Mouse (Mus musculus): ENCODE results near the gene Mfge8. TPM values are rescaled to one million over a fixed set of nuclear protein-coding genes. Genes with fewer than 3 reads are reported as not detected.

Gene Mfge8
- polyA plus RNA-seq, 1 experiment: 6.9 TPM

- TF ChIP-seq GATA1 (IDR thresholded peaks at IDR 0.05; ENCODE audit: low read length): no peak
These were observed 8.0 kb downstream of the Mfge8 start for GRCm38 (mm10) chr7:79140897-79141296.

DNA sequence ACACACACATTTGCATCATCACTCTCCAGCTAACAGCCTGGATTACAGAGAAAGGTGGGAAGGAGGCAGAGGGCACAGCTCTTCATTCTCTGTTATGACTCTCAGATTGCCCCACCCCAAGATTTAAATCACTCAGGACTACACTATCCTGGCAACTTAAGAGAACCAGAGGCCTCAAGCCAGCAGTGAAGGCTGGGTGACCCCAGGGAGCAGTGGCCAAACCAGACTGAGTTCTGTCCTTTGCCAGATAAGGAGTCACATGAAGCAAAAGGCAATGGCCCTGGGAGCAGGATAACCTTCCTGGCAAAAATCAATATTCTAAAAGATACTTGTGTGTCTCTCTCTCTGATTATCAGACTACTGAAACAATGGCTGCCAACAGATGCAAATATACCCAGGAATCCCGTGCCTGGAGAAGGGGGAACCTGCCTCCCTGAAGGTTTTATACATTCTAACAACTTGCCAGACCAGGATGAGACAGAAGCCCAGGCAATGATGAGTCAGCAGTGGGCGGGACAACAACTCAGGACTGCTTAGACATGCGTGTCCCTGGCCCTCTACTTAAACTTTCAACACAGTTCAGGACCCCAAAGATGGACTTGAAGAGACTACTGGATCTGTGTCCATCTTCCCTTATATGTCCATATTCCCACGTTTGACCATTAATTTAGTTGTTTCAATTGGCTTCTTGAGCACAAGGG is 8.8 kb downstream of the Mfge8 start:
- no peak for TF ChIP-seq GATA1 (IDR thresholded peaks at IDR 0.05; ENCODE audit: low read length)

- TF ChIP-seq GATA1 (IDR thresholded peaks at IDR 0.05; ENCODE audit: low read length): no peak
These were observed 9.5 kb downstream of the Mfge8 start for GRCm38 (mm10) chr7:79139328-79139824.

GRCm38 (mm10) chr7:79133391-79133790 is 15.5 kb downstream of the Mfge8 start:
- no peak for TF ChIP-seq GATA1 (IDR thresholded peaks at IDR 0.05; ENCODE audit: low read length)

DNA sequence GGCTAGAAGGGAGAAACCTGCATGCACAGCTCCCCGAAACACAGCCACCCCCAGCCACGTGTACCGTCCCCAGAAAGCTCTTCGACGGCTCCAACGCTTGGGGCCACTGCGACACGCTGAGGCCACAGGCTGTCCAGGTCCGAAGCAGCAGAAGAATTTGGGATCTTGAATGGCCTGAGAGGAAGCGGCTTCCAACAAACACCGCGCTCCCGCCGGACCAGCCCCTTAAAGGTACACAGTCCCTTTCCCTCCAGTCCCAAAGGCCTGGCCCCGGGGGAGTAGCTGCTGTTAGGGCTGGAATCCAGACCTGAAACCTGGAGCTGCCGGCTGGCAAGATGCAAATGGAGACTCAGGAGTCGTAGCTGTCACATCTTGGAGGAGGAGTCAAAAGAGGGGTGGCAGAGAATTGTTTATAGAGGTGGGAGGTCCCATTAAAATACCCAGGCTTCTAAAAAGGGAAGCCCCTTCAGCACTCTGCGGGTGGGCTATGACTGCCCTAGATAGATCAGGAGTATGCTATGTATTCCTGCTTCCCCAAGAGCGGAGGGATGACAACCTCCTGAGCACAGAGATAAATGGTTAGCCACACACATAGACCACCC is 17.9 kb downstream of the Mfge8 start, which contains the start of gene Hapln3:
Hapln3 (minus strand) TSS at position 176 of the 602 bp plus-strand sequence.
- no peak for TF ChIP-seq GATA1 (IDR thresholded peaks at IDR 0.05; ENCODE audit: low read length)

- no peak for TF ChIP-seq GATA1 (IDR thresholded peaks at IDR 0.05; ENCODE audit: low read length)
These were observed 18.5 kb downstream of the Mfge8 start for GRCm38 (mm10) chr7:79130385-79130784.

DNA sequence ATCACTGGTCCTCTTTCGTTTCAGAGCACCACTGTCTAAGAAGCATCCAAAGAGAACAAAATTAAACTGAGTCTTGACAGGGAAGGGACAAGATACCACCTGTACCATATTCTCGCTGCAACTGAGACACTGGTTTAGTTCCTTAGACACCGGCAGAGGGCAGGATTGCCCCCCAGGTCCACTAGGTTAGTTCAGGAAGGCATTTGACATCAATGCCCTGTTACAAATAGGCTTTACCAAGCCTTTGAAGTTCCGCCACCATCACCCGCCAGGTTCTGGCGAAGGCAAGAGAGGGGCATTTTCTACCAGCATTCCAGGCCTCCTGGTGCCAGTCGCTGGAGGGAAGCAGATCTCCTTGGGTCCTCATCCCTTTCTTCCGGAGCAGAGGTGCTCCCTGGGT is 19.0 kb downstream of the Mfge8 start:
- TF ChIP-seq GATA1 (IDR thresholded peaks at IDR 0.05; ENCODE audit: low read length): no peak

GRCm38 (mm10) chr7:79123465-79123864 is 25.4 kb downstream of the Mfge8 start:
- TF ChIP-seq GATA1 (IDR thresholded peaks at IDR 0.05; ENCODE audit: low read length): no peak

- no peak for TF ChIP-seq GATA1 (IDR thresholded peaks at IDR 0.05; ENCODE audit: low read length)
These were observed 35.0 kb downstream of the Mfge8 start for GRCm38 (mm10) chr7:79113848-79114247.

- TF ChIP-seq GATA1 (IDR thresholded peaks at IDR 0.05; ENCODE audit: low read length): no peak
These were observed 52.4 kb downstream of the Mfge8 start for GRCm38 (mm10) chr7:79096492-79096891.

DNA sequence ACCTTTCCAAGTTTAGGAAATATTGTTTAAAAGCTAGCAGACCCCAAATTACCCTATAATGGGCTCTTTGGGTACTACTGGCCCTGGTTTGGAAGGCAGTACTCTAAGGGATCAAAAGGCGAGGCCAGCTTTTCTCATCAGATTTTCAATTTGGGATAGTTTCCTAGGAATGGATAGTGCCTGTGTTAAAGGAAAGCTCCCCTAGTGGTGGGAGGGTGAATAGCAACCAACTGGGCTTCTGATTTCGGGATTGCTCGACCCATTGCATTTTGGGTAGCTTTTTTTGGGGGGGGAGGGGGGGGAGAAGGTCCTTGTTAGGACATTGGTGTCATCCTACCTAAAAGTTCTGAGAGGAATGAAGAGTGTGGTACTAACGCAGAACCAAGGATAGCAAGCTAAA is 59.7 kb downstream of the Mfge8 start:
- no peak for TF ChIP-seq GATA1 (IDR thresholded peaks at IDR 0.05; ENCODE audit: low read length)

Other genes with a start within 250 kb of the Mfge8 start
- gene Isg20, start 235.6 kb downstream of the Mfge8 start, polyA plus RNA-seq (2012): 2.0 and 2.5 TPM in 2 replicates
- gene Acan, start 95.6 kb downstream of the Mfge8 start, polyA plus RNA-seq (2012): 0.02 TPM in 1 of 2 replicates, not detected in the other
- not detected in 2 replicates for gene Hapln3, start 18.0 kb downstream of the Mfge8 start, polyA plus RNA-seq (2012)
- gene Abhd2, start 124.1 kb upstream of the Mfge8 start, polyA plus RNA-seq (2012): 9.7 and 14.8 TPM in 2 replicates
- gene Rlbp1, start 238.0 kb upstream of the Mfge8 start, polyA plus RNA-seq (2012): 0.05 TPM in 1 of 2 replicates, not detected in the other
- gene Fanci, start 242.9 kb upstream of the Mfge8 start, polyA plus RNA-seq (2012): 0.26 and 0.43 TPM in 2 replicates